Mouse (Mus musculus) intestine, postnatal 0 days (tissue): ENCODE data around the gene Etfbkmt. TPM values are rescaled to one million over a fixed set of nuclear protein-coding genes. Genes with fewer than 3 reads are reported as not detected.
A peak's percentile ranks its signal among the peaks of the same experiment; 100 is the strongest.

ENCODE experiments used
- ATAC-seq: fragments of 200-750 bp; cut with Nextera tagmentation; 2 replicates; pipeline ENCODE4 v1.8.0; 2017; ENCODE audit warnings: mild to moderate bottlenecking, moderate TSS enrichment, moderate library complexity
- H3K27ac ChIP-seq: fragments of 300-500 bp; sonication (generic); 2 replicates; pipeline ENCODE4 v1.5.1; 2014; ENCODE audit warnings: mild to moderate bottlenecking, low read depth, low read length, moderate library complexity
- H3K27me3 ChIP-seq: fragments of 300-500 bp; sonication (generic); replicated peaks from 2 replicates; pipeline ENCODE4 v1.6.1; 2014; ENCODE audit warnings: low read length, mixed read lengths; ENCODE audit not compliant: control insufficient read depth, insufficient read depth
- H3K36me3 ChIP-seq: fragments of 300-500 bp; sonication (generic); 2 replicates; pipeline ENCODE4 v1.6.1; 2014; ENCODE audit warnings: mild to moderate bottlenecking, moderate library complexity; ENCODE audit not compliant: control insufficient read depth, insufficient read depth
- H3K4me1 ChIP-seq: fragments of 300-500 bp; sonication (generic); replicated peaks from 2 replicates; pipeline ENCODE4 v1.6.1; 2014; ENCODE audit warnings: antibody characterized with exemption, low read length, mixed read lengths; ENCODE audit not compliant: control insufficient read depth, insufficient read depth
- H3K4me2 ChIP-seq: fragments of 300-500 bp; sonication (generic); replicated peaks from 2 replicates; pipeline ENCODE4 v1.6.1; 2014; ENCODE audit warnings: low read depth, mild to moderate bottlenecking, moderate library complexity
- H3K4me3 ChIP-seq: fragments of 300-500 bp; sonication (generic); 2 replicates; pipeline ENCODE4 v1.5.1; 2014; ENCODE audit warnings: low read depth, low read length
- H3K9ac ChIP-seq: fragments of 300-500 bp; sonication (generic); 2 replicates; pipeline ENCODE4 v1.6.1; 2014; ENCODE audit warnings: mild to moderate bottlenecking, low read depth, low read length
- H3K9me3 ChIP-seq: fragments of 300-500 bp; sonication (generic); 2 replicates; pipeline ENCODE4 v1.6.1; 2016; ENCODE audit warnings: mixed run types; ENCODE audit not compliant: control insufficient read depth
- CTCF ChIP-seq: sonication (generic); IDR thresholded peaks from 2 replicates; pipeline ENCODE4 v1.5.1; 2016; ENCODE audit warnings: low read depth, mild to moderate bottlenecking, control low read depth, antibody characterized with exemption, moderate library complexity
- WGBS: fragments of 180-500 bp; shearing (Covaris S2); extraction: QIAGEN DNeasy Blood & Tissue Kit; methylation state at CpG from one replicate; pipeline ENCODE4 v1.1.7; 2014; 5-methylcytosine and 5-hydroxymethylcytosine counted together
- polyA plus RNA-seq: library from polyadenylated mRNA; unstranded; fragments of >200 nt; fragmentation: Nextera tagmentation; extraction: Ambion mirVana; gene quantifications from 2 replicates; pipeline ENCODE4 v1.2.1, GENCODE M21; 2015

Gene Etfbkmt
- polyA plus RNA-seq, 1 experiment from 2014 or later = 11.6 TPM

- Histone ChIP-seq H3K9ac (no peak overlapping the region), H3K36me3 (no peaks in the 10 kb centered on the region), H3K9me3 (no peaks in the 10 kb centered on the region), H3K27ac (no peak overlapping the region), H3K27me3 (no peaks in the 10 kb centered on the region), H3K4me1 (no peaks in the 10 kb centered on the region), H3K4me3 (peak overlapping the region; percentile 94; the same call in 1 of the 2 replicates), H3K4me2 (peak overlapping the region; percentile 71)
- no peak for TF ChIP-seq CTCF
- ATAC-seq = no peak
These were observed 40.7 kb upstream of the Etfbkmt start for GRCm38 (mm10) chr6:149098993-149099392.

GRCm38 (mm10) chr6:149100174-149101075 lies 39.2 kb upstream of the Etfbkmt start:
- H3K4me3 ChIP-seq = peak overlapping the region; percentile 94
- WGBS = 1% methylated on average over 52 of the region's 52 CpGs
- no peaks in the 10 kb centered on the region for H3K27me3 ChIP-seq
- H3K4me1 ChIP-seq = no peaks in the 10 kb centered on the region
- TF ChIP-seq CTCF = no peak; the same call in 1 of the 2 replicates
- H3K9ac ChIP-seq = peak overlapping the region; percentile 97
- no peaks in the 10 kb centered on the region for H3K36me3 ChIP-seq
- H3K9me3 ChIP-seq = no peaks in the 10 kb centered on the region
- ATAC-seq = peak; percentile 71
- peak overlapping the region; percentile 98 for H3K27ac ChIP-seq
- peak overlapping the region; percentile 71 for H3K4me2 ChIP-seq

GRCm38 (mm10) chr6:149101076-149101942 lies 38.3 kb upstream of the Etfbkmt start, which contains the start of gene Dennd5b:
Gene Dennd5b (minus strand): TSS chr6:149101680.
- no peak; the same call in 1 of the 2 replicates for TF ChIP-seq CTCF
- peak within 1 kb of the TSS; percentile 94 for H3K4me3 ChIP-seq
- peak within 1 kb of the TSS; percentile 98 for H3K27ac ChIP-seq
- H3K36me3 ChIP-seq = no peaks in the 10 kb centered on the region
- peak; percentile 89 for ATAC-seq
- H3K9ac ChIP-seq = peak within 1 kb of the TSS; percentile 97
- no peaks in the 10 kb centered on the region for H3K9me3 ChIP-seq
- H3K27me3 ChIP-seq = no peaks in the 10 kb centered on the region
- under 1% methylated on average over 109 of the region's 124 CpGs for WGBS
- peak within 1 kb of the TSS; percentile 71 for H3K4me2 ChIP-seq
- no peaks in the 10 kb centered on the region for H3K4me1 ChIP-seq

GRCm38 (mm10) chr6:149101943-149102243 lies 37.8 kb upstream of the Etfbkmt start:
- Histone ChIP-seq H3K27ac (peak overlapping the region; percentile 98), H3K4me3 (peak overlapping the region; percentile 94), H3K9me3 (no peaks in the 10 kb centered on the region), H3K4me2 (peak overlapping the region; percentile 71), H3K27me3 (no peaks in the 10 kb centered on the region), H3K4me1 (no peaks in the 10 kb centered on the region), H3K9ac (peak overlapping the region; percentile 97), H3K36me3 (no peaks in the 10 kb centered on the region)
- ATAC-seq = no peak; the same call in 1 of the 2 replicates
- 7% methylated on average over 7 of the region's 7 CpGs for WGBS
- no peak for TF ChIP-seq CTCF

GRCm38 (mm10) chr6:149103451-149103850 lies 36.2 kb upstream of the Etfbkmt start:
- H3K4me1 ChIP-seq = no peaks in the 10 kb centered on the region
- H3K4me2 ChIP-seq = no peak overlapping the region
- no peaks in the 10 kb centered on the region for H3K36me3 ChIP-seq
- WGBS = 51% methylated on average over 1 of the region's 1 CpGs
- ATAC-seq = no peak
- no peaks in the 10 kb centered on the region for H3K27me3 ChIP-seq
- TF ChIP-seq CTCF = no peak
- no peak overlapping the region for H3K27ac ChIP-seq
- no peak overlapping the region for H3K4me3 ChIP-seq
- H3K9me3 ChIP-seq = no peaks in the 10 kb centered on the region
- H3K9ac ChIP-seq = no peak overlapping the region

GRCm38 (mm10) chr6:149107615-149108014 lies 32.0 kb upstream of the Etfbkmt start:
- no peak overlapping the region for H3K4me2 ChIP-seq
- 69% methylated on average over 3 of the region's 3 CpGs for WGBS
- H3K27ac ChIP-seq = no peak overlapping the region
- no peak overlapping the region for H3K4me3 ChIP-seq
- no peaks in the 10 kb centered on the region for H3K4me1 ChIP-seq
- no peaks in the 10 kb centered on the region for H3K27me3 ChIP-seq
- no peaks in the 10 kb centered on the region for H3K36me3 ChIP-seq
- no peak overlapping the region for H3K9ac ChIP-seq
- H3K9me3 ChIP-seq = no peaks in the 10 kb centered on the region
- no peak for ATAC-seq
- no peak for TF ChIP-seq CTCF
